Mouse (Mus musculus): ENCODE results near the gene Gm20738.
"Not testable (repeated sequence)": the region's sequence is repeated elsewhere in the genome, so short reads cannot be mapped to it uniquely, and the experiment has no call there.

Gm20738 gene

GRCm38 (mm10) chrY:37957511-37957910 is at the start of gene Gm20738:
Gene Gm20738, plus strand, starts transcription at chrY:37957811.
- not testable (repeated sequence) for DNase-seq (ENCODE audit: inconsistent ontology term)
